Mouse (Mus musculus) urinary bladder, adult 2 months (tissue): Measurements from ENCODE around the gene Serpina12. TPM values are rescaled to one million over a fixed set of nuclear protein-coding genes. Genes with fewer than 3 reads are reported as not detected.

Experiments
- DNase-seq: peaks from one replicate; pipeline ENCODE4 v3.0.0; 2022; ENCODE audit warnings: low spot score
- polyA plus RNA-seq: library from polyadenylated mRNA; depleted of rRNA; stranded (reverse); fragments of >200 nt; gene quantifications from 2 replicates; pipeline ENCODE4 v1.2.3, GENCODE M21; 2012; rRNA removed

The Serpina12 gene
- not detected in 2 replicates for polyA plus RNA-seq

GRCm38 (mm10) chr12:104044343-104044742 lies at the start of gene Serpina12:
Serpina12 (minus strand) TSS chr12:104044443.
- no peak for DNase-seq

GRCm38 (mm10) chr12:104091303-104091702 lies 47.1 kb upstream of the Serpina12 start:
- DNase-seq = no peak

GRCm38 (mm10) chr12:104090119-104090518 lies 45.9 kb upstream of the Serpina12 start:
- DNase-seq = no peak

- no peak for DNase-seq
Measured at GRCm38 (mm10) chr12:104072286-104072685, 28.0 kb upstream of the Serpina12 start.

- DNase-seq = no peak
Measured at GRCm38 (mm10) chr12:104071708-104072107, 27.5 kb upstream of the Serpina12 start.

GRCm38 (mm10) chr12:104069620-104070019 lies 25.4 kb upstream of the Serpina12 start:
- DNase-seq = peak; percentile 41

- DNase-seq = no peak
Measured at GRCm38 (mm10) chr12:104067549-104067948, 23.3 kb upstream of the Serpina12 start.

- DNase-seq = peak; percentile 36
Measured at GRCm38 (mm10) chr12:104066241-104066640, 22.0 kb upstream of the Serpina12 start.

- no peak for DNase-seq
Measured at GRCm38 (mm10) chr12:104064996-104065395, 20.8 kb upstream of the Serpina12 start.

- no peak for DNase-seq
Measured at GRCm38 (mm10) chr12:104064532-104064931, 20.3 kb upstream of the Serpina12 start.

- no peak for DNase-seq
Measured at GRCm38 (mm10) chr12:104061862-104062261, 17.6 kb upstream of the Serpina12 start.

GRCm38 (mm10) chr12:104060126-104060525 lies 15.9 kb upstream of the Serpina12 start:
- no peak for DNase-seq

- DNase-seq = no peak
Measured at GRCm38 (mm10) chr12:104057531-104057930, 13.3 kb upstream of the Serpina12 start.

- no peak for DNase-seq
Measured at GRCm38 (mm10) chr12:104057050-104057449, 12.8 kb upstream of the Serpina12 start.

- DNase-seq = no peak
Measured at GRCm38 (mm10) chr12:104055755-104056154, 11.5 kb upstream of the Serpina12 start.

GRCm38 (mm10) chr12:104053995-104054394 lies 9.8 kb upstream of the Serpina12 start:
- no peak for DNase-seq

- no peak for DNase-seq
Measured at GRCm38 (mm10) chr12:104045713-104046112, 1.5 kb upstream of the Serpina12 start.

- no peak for DNase-seq
Measured at GRCm38 (mm10) chr12:104042753-104043152, 1.5 kb downstream of the Serpina12 start.

- no peak for DNase-seq
Measured at GRCm38 (mm10) chr12:104041401-104041800, 2.8 kb downstream of the Serpina12 start.

- no peak for DNase-seq
Measured at GRCm38 (mm10) chr12:104038181-104038580, 6.1 kb downstream of the Serpina12 start.

- no peak for DNase-seq
Measured at GRCm38 (mm10) chr12:104033752-104034151, 10.5 kb downstream of the Serpina12 start.

- peak; percentile 27 for DNase-seq
Measured at GRCm38 (mm10) chr12:104029986-104030385, 14.3 kb downstream of the Serpina12 start.

- DNase-seq = no peak
Measured at GRCm38 (mm10) chr12:104015280-104015679, 29.0 kb downstream of the Serpina12 start.

GRCm38 (mm10) chr12:104013620-104014019 lies 30.6 kb downstream of the Serpina12 start, which contains the start of gene Serpina9:
Serpina9 (minus strand) TSS chr12:104013755.
- no peak for DNase-seq
